Mouse (Mus musculus) liver, embryonic 14.5 days (tissue): ENCODE measurements at regions not wholly inside any gene's neighbourhood (a gene's known extent, or its start where the extent isn't known, plus 50 kb on each side); places are given as distances from the start of the nearest gene placed in this dataset.

Experiments
- ATAC-seq: fragments of 200-750 bp; cut with Nextera tagmentation; 2 replicates; pipeline ENCODE4 v1.8.0; 2017; ENCODE audit warnings: moderate number of reproducible peaks, mild to moderate bottlenecking, moderate library complexity; ENCODE audit not compliant: insufficient read depth
- DNase-seq, 3 experiments: peaks; one replicate each; pipeline ENCODE4 v3.0.0-alpha.2; 2012 to 2013; ENCODE audit warnings: low read depth in 3 of 3, low spot score in 3 of 3
- H3K27ac ChIP-seq: fragments of 300-500 bp; sonication (generic); 2 replicates; pipeline ENCODE4 v1.5.1; 2014; ENCODE audit warnings: moderate library complexity, mild to moderate bottlenecking, control low read depth, inconsistent platforms
- H3K27me3 ChIP-seq: fragments of 300-500 bp; sonication (generic); 2 replicates; pipeline ENCODE4 v1.6.1; 2014; ENCODE audit warnings: mild to moderate bottlenecking, low read length, moderate library complexity; ENCODE audit not compliant: control insufficient read depth, insufficient read depth
- H3K36me3 ChIP-seq: fragments of 300-500 bp; sonication (generic); replicated peaks from 2 replicates; pipeline ENCODE4 v1.6.1; 2014; ENCODE audit warnings: low read depth; ENCODE audit not compliant: control insufficient read depth, insufficient read depth
- H3K4me1 ChIP-seq, 2 experiments: fragments of 200-500 bp in 1 of 2; fragments of 300-500 bp in 1 of 2; sonication (generic) in 1 of 2; replicated peaks; 2 replicates each; pipeline ENCODE4 v1.6.1; 2012 to 2014; ENCODE audit warnings: antibody characterized with exemption in 1 of 2, inconsistent platforms in 1 of 2, low read length in 1 of 2; ENCODE audit not compliant: control insufficient read depth in 2 of 2, insufficient read depth in 2 of 2
- H3K4me2 ChIP-seq: fragments of 300-500 bp; sonication (generic); 2 replicates; pipeline ENCODE4 v1.6.1; 2014; ENCODE audit warnings: low read depth, mild to moderate bottlenecking, control low read depth, moderate library complexity
- H3K4me3 ChIP-seq, 2 experiments: fragments of 200-500 bp in 1 of 2; fragments of 300-500 bp in 1 of 2; sonication (generic) in 1 of 2; 2 replicates each; pipeline ENCODE4 v1.5.1; 2012 to 2014; ENCODE audit warnings: low read depth in 2 of 2, low read length in 2 of 2, mild to moderate bottlenecking in 2 of 2, control low read depth in 1 of 2, inconsistent platforms in 1 of 2, moderate library complexity in 1 of 2; ENCODE audit not compliant: insufficient read depth in 1 of 2
- H3K9ac ChIP-seq: fragments of 300-500 bp; sonication (generic); replicated peaks from 2 replicates; pipeline ENCODE4 v1.6.1; 2014; ENCODE audit warnings: mild to moderate bottlenecking, control low read depth, moderate library complexity
- H3K9me3 ChIP-seq: fragments of 300-500 bp; sonication (generic); 2 replicates; pipeline ENCODE4 v1.6.1; 2016; ENCODE audit warnings: low read length, mixed read lengths; ENCODE audit not compliant: control insufficient read depth
- CTCF ChIP-seq: IDR thresholded peaks from 2 replicates; pipeline ENCODE4 v1.5.1; 2016; ENCODE audit warnings: antibody characterized with exemption, low read depth, control low read depth
- EP300 ChIP-seq: IDR thresholded peaks from 2 replicates; pipeline ENCODE4 v1.6.1; 2016; ENCODE audit warnings: antibody characterized with exemption, low read depth
- WGBS: fragments of 180-500 bp; shearing (Covaris S2); extraction: QIAGEN DNeasy Blood & Tissue Kit; methylation state at CpG from one replicate; pipeline ENCODE4 v1.1.7; 2014; ENCODE audit not compliant: insufficient replicate concordance; 5-methylcytosine and 5-hydroxymethylcytosine counted together

- Histone ChIP-seq H3K4me1 (no peaks in the 10 kb centered on the region), H3K27ac (no peak overlapping the region), H3K9me3 (no peaks in the 10 kb centered on the region; the same call in 1 of the 2 replicates), H3K4me2 (no peak overlapping the region), H3K27me3 (no peaks in the 10 kb centered on the region), H3K9ac (no peak overlapping the region), H3K36me3 (no peaks in the 10 kb centered on the region), H3K4me3 (no peak overlapping the region)
- ATAC-seq, result no peak
- DNase-seq, result no peak
- 74% methylated on average over 10 of the region's 10 CpGs for WGBS
- no peak for TF ChIP-seq EP300
- no peak for TF ChIP-seq CTCF
Measured at GRCm38 (mm10) chr10:126697086-126697485, 204.1 kb downstream of the Atp23 start.

- no peaks in the 10 kb centered on the region; the same call in 1 of the 2 replicates for H3K9me3 ChIP-seq
- ATAC-seq (peak; percentile 51; the same call in 1 of the 2 replicates), DNase-seq (peak; percentile 13 to 17 (median 14))
- H3K9ac ChIP-seq, result no peak overlapping the region
- no peak overlapping the region; the same call in 1 of the 2 replicates for H3K4me2 ChIP-seq
- TF ChIP-seq EP300 (no peak), CTCF (no peak)
- no peak overlapping the region for H3K27ac ChIP-seq
- H3K27me3 ChIP-seq, result no peaks in the 10 kb centered on the region
- no peaks in the 10 kb centered on the region for H3K4me1 ChIP-seq
- no peak overlapping the region for H3K4me3 ChIP-seq
- 57% methylated on average over 25 of the region's 25 CpGs for WGBS
- no peaks in the 10 kb centered on the region for H3K36me3 ChIP-seq
Measured at GRCm38 (mm10) chr10:126690914-126691673, 210.1 kb downstream of the Atp23 start.

- Histone ChIP-seq H3K27me3 (no peaks in the 10 kb centered on the region), H3K27ac (no peak overlapping the region), H3K36me3 (no peaks in the 10 kb centered on the region), H3K9me3 (no peaks in the 10 kb centered on the region), H3K4me1 (no peaks in the 10 kb centered on the region), H3K4me3 (no peak overlapping the region), H3K9ac (no peak overlapping the region), H3K4me2 (no peak overlapping the region)
- ATAC-seq (no peak), DNase-seq (no peak)
- no peak for TF ChIP-seq EP300
- no peak for TF ChIP-seq CTCF
- 16% methylated on average over 12 of the region's 12 CpGs for WGBS
Measured at GRCm38 (mm10) chr10:126680275-126681184, 220.6 kb downstream of the Atp23 start.

- Histone ChIP-seq H3K4me2 (no peak overlapping the region), H3K27ac (no peak overlapping the region), H3K9ac (no peak overlapping the region), H3K36me3 (no peaks in the 10 kb centered on the region), H3K9me3 (no peaks in the 10 kb centered on the region), H3K4me3 (no peak overlapping the region), H3K4me1 (no peaks in the 10 kb centered on the region), H3K27me3 (no peaks in the 10 kb centered on the region)
- TF ChIP-seq EP300, result no peak
- peak; percentile 53 for TF ChIP-seq CTCF
- 28% methylated on average over 25 of the region's 25 CpGs for WGBS
- ATAC-seq (no peak), DNase-seq (no peak)
Measured at GRCm38 (mm10) chr10:126679224-126680120, 221.7 kb downstream of the Atp23 start.
